Mouse (Mus musculus): ENCODE results near the gene Evi5l. TPM values are rescaled to one million over a fixed set of nuclear protein-coding genes. Genes with fewer than 3 reads are reported as not detected.
A peak's percentile ranks its signal among the peaks of the same experiment; 100 is the strongest.

The Evi5l gene
- total and polyA plus RNA-seq, 3 experiments = 4.5 to 10.8 TPM; not detected in 1

DNA sequence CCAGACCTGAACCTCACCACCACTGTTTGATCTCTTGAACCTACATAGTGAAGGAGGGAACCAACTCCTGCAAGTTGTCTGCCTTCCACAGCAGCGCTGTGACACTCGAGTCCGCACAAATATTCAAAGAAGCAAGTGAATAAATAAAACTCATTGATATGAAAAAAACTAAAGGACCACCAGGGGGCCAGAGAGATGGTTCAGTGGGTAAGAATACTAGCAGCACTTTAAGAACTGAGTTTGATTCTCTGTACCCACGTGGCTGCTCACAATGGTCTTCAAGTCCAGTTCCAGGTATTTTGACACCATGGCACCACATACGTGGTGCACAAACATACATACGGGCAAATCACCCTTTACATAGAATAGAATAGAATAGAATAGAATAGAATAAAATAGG lies 44.7 kb downstream of the Evi5l start:
- no peak overlapping the region for H3K9ac ChIP-seq (ENCODE audit: control insufficient read depth, low read depth, low read length, poor library complexity, severe bottlenecking)
- H3K4me1 ChIP-seq (ENCODE audit: control insufficient read depth in 1 of 2, insufficient read depth in 2 of 2, low read length in 2 of 2) = peaks cover 2 to 15% of the 10 kb centered on the region in 2 experiments; a peak in 3 of 4 replicates
- H3K27me3 ChIP-seq (ENCODE audit: control insufficient read depth in 1 of 2, insufficient read depth in 2 of 2, low read length in 2 of 2) = no peaks in the 10 kb centered on the region
- H3K36me3 ChIP-seq (ENCODE audit: control insufficient read depth in 1 of 2, insufficient read depth in 2 of 2, low read length in 2 of 2) = no peaks in the 10 kb centered on the region; a peak in 1 of 4 replicates
- no peak overlapping the region for H3K27ac ChIP-seq (ENCODE audit: control insufficient read depth, low read depth, low read length)
- TF ChIP-seq POLR2AphosphoS5 (IDR thresholded peaks at IDR 0.05; ENCODE audit: borderline replicate concordance, low read depth, low read length) (no peak), TCF12 (IDR thresholded peaks at IDR 0.05; ENCODE audit: low read depth, low read length) (no peak), RAD21 (IDR thresholded peaks at IDR 0.05; ENCODE audit: low read depth, low read length) (peak; percentile 3; the same call in 1 of the 2 replicates), SMC3 (IDR thresholded peaks at IDR 0.05; ENCODE audit: low read depth, low read length) (peak; percentile 35), E2F4 (IDR thresholded peaks at IDR 0.05; ENCODE audit: borderline replicate concordance, low read depth, low read length) (no peak), ELF1 (IDR thresholded peaks at IDR 0.05; ENCODE audit: low read depth, low read length) (no peak), CTCF (IDR thresholded peaks at IDR 0.05 in 2 of 3, conservative IDR thresholded peaks at IDR 0.05 in 1 of 3; ENCODE audit: control insufficient read depth in 1 of 3, insufficient read depth in 1 of 3, low read depth in 2 of 3, low read length in 3 of 3, poor library complexity in 1 of 3, severe bottlenecking in 1 of 3) (peak in 2 of 3 experiments; percentile 7 to 30; a peak in 2 of 6 replicates)
- no peaks in the 10 kb centered on the region for H3K9me3 ChIP-seq (replicated peaks; ENCODE audit: insufficient read depth, low read length)
- H3K4me3 ChIP-seq (ENCODE audit: control insufficient read depth in 1 of 2, insufficient read depth in 1 of 2, low read depth in 2 of 2, low read length in 2 of 2) = no peak overlapping the region
- H3K79me2 ChIP-seq (ENCODE audit: control insufficient read depth, insufficient read depth, low read length, poor library complexity) = no peaks in the 10 kb centered on the region
- peak; percentile 41 for DNase-seq (ENCODE audit: low read depth, low spot score)

DNA sequence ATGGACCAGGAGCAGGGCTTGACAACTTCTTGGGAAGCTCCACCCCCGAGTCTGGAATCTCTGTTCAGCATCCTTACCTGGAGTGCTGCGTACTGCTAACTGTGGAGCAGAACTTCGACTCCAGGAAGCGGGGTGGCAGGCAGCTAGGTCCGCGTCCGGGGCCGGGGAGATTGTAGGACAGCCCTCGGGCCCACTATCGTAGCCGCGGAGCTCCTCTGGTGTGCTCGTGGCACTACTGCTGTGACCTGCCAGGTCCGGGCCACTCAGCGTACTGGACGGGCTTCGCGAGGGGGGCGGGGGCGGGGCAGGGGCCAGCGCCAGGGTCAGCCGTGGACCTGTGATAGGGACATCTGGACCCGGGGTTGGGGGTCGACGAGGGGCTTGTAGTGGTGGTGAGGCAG lies 46.4 kb downstream of the Evi5l start:
- Histone ChIP-seq H3K27ac (ENCODE audit: control insufficient read depth, low read depth, low read length) (no peak overlapping the region), H3K27me3 (ENCODE audit: control insufficient read depth in 1 of 2, insufficient read depth in 2 of 2, low read length in 2 of 2) (no peaks in the 10 kb centered on the region), H3K9me3 (replicated peaks; ENCODE audit: insufficient read depth, low read length) (no peaks in the 10 kb centered on the region), H3K79me2 (ENCODE audit: control insufficient read depth, insufficient read depth, low read length, poor library complexity) (no peaks in the 10 kb centered on the region), H3K4me3 (ENCODE audit: control insufficient read depth in 1 of 2, insufficient read depth in 1 of 2, low read depth in 2 of 2, low read length in 2 of 2) (peak overlapping the region; percentile 60 to 88), H3K9ac (ENCODE audit: control insufficient read depth, low read depth, low read length, poor library complexity, severe bottlenecking) (peak overlapping the region; percentile 45), H3K4me1 (ENCODE audit: control insufficient read depth in 1 of 2, insufficient read depth in 2 of 2, low read length in 2 of 2) (peaks cover 2 to 15% of the 10 kb centered on the region in 2 experiments; a peak in 3 of 4 replicates), H3K36me3 (ENCODE audit: control insufficient read depth in 1 of 2, insufficient read depth in 2 of 2, low read length in 2 of 2) (no peaks in the 10 kb centered on the region; a peak in 1 of 4 replicates)
- no peak for TF ChIP-seq RCOR1 (IDR thresholded peaks at IDR 0.05; ENCODE audit: low read depth, low read length)
- no peak for TF ChIP-seq POLR2AphosphoS2 (IDR thresholded peaks at IDR 0.05; ENCODE audit: low read length)
- TF ChIP-seq POLR2AphosphoS5 (IDR thresholded peaks at IDR 0.05; ENCODE audit: borderline replicate concordance, low read depth, low read length) = no peak
- TF ChIP-seq EP300 (IDR thresholded peaks at IDR 0.05; ENCODE audit: low read depth in 1 of 2, low read length in 2 of 2) = no peak
- TF ChIP-seq JUND (IDR thresholded peaks at IDR 0.05; ENCODE audit: low read depth, low read length) = no peak
- TF ChIP-seq UBTF (IDR thresholded peaks at IDR 0.05; ENCODE audit: borderline replicate concordance, insufficient read depth, low read depth, low read length) = no peak
- TF ChIP-seq BHLHE40 (IDR thresholded peaks at IDR 0.05; ENCODE audit: borderline replicate concordance, low read depth, low read length) = no peak
- no peak for TF ChIP-seq HCFC1 (IDR thresholded peaks at IDR 0.05; ENCODE audit: low read depth, low read length)
- DNase-seq (ENCODE audit: low read depth, low spot score) = peak; percentile 46

Measured in MEL (cell line).